Mouse (Mus musculus) CH12.LX (cell line): ENCODE results near the gene Pitpnm3. TPM values are rescaled to one million over a fixed set of nuclear protein-coding genes. Genes with fewer than 3 reads are reported as not detected.

Experiments
- DNase-seq: peaks from one replicate; pipeline ENCODE4 v3.0.0-alpha.2; 2013; ENCODE audit errors: extremely low read depth
- H3K27ac ChIP-seq: 2 replicates; pipeline ENCODE4 v1.5.1; 2012; ENCODE audit warnings: low read depth, mild to moderate bottlenecking, control low read depth, moderate library complexity; ENCODE audit not compliant: insufficient read depth
- H3K27me3 ChIP-seq: replicated peaks from 2 replicates; pipeline ENCODE3; 2012; ENCODE audit warnings: inconsistent platforms
- H3K36me3 ChIP-seq, 2 experiments: replicated peaks in 1 of 2; 2 replicates each; pipeline versions ENCODE3 to v1.6.1; 2012; ENCODE audit warnings: inconsistent platforms in 1 of 2, low read length in 1 of 2, mild to moderate bottlenecking in 1 of 2, mixed read lengths in 1 of 2, moderate library complexity in 1 of 2; ENCODE audit not compliant: control insufficient read depth in 1 of 2, insufficient read depth in 1 of 2
- H3K4me1 ChIP-seq, 2 experiments: 2 replicates each; pipeline ENCODE4 v1.6.1; 2012; ENCODE audit warnings: inconsistent platforms in 1 of 2, moderate library complexity in 1 of 2; ENCODE audit not compliant: insufficient read depth in 2 of 2, control insufficient read depth in 1 of 2
- H3K4me2 ChIP-seq: 2 replicates; pipeline ENCODE4 v1.6.1; 2012; ENCODE audit warnings: low read depth, mild to moderate bottlenecking, control low read depth; ENCODE audit not compliant: poor library complexity, insufficient read depth, severe bottlenecking
- H3K4me3 ChIP-seq, 3 experiments: fragments of 150-350 bp in 1 of 3; sonication (generic) in 1 of 3; replicated peaks in 1 of 3; 2 replicates each; pipeline versions ENCODE3 to v1.5.1; 2011 to 2012; ENCODE audit warnings: low read depth in 2 of 3, low read length in 2 of 3, mild to moderate bottlenecking in 2 of 3, moderate library complexity in 2 of 3, control low read depth in 1 of 3, improper control_type of control experiment in 1 of 3, inconsistent platforms in 1 of 3, mixed read lengths in 1 of 3; ENCODE audit not compliant: poor library complexity in 1 of 3
- H3K79me2 ChIP-seq: replicated peaks from 2 replicates; pipeline ENCODE4 v1.6.1; 2012; ENCODE audit warnings: mild to moderate bottlenecking, moderate library complexity; ENCODE audit not compliant: control insufficient read depth, poor library complexity, insufficient read depth, severe bottlenecking; ENCODE audit errors: extremely low read depth
- H3K9ac ChIP-seq: 2 replicates; pipeline ENCODE4 v1.6.1; 2012; ENCODE audit warnings: low read depth, mild to moderate bottlenecking, control low read depth, moderate library complexity; ENCODE audit not compliant: insufficient read depth
- H3K9me3 ChIP-seq: replicated peaks from 2 replicates; pipeline ENCODE3; 2012; ENCODE audit warnings: low read length, inconsistent platforms, mixed read lengths
- BHLHE40 ChIP-seq: IDR thresholded peaks from 2 replicates; pipeline ENCODE4 v1.6.1; 2011; ENCODE audit warnings: mild to moderate bottlenecking, low read depth, low read length, improper control_type of control experiment
- ELF1 ChIP-seq: IDR thresholded peaks from 2 replicates; pipeline ENCODE4 v1.6.1; 2014; ENCODE audit warnings: low read depth, mild to moderate bottlenecking, inconsistent platforms, low read length, improper control_type of control experiment
- EP300 ChIP-seq: IDR thresholded peaks from 2 replicates; pipeline ENCODE4 v1.6.1; 2011; ENCODE audit warnings: low read length, improper control_type of control experiment
- ETS1 ChIP-seq: conservative IDR thresholded peaks from 2 replicates; pipeline ENCODE4 v1.6.1; 2012; ENCODE audit warnings: low read depth, mild to moderate bottlenecking, inconsistent platforms, low read length, improper control_type of control experiment, moderate library complexity
- GABPA ChIP-seq: IDR thresholded peaks from 2 replicates; pipeline ENCODE4 v1.6.1; 2012; ENCODE audit warnings: low read depth, low read length, improper control_type of control experiment, inconsistent platforms; ENCODE audit not compliant: insufficient replicate concordance
- HCFC1 ChIP-seq: IDR thresholded peaks from 2 replicates; pipeline ENCODE4 v1.6.1; 2012; ENCODE audit warnings: low read depth, mild to moderate bottlenecking, inconsistent platforms, low read length, improper control_type of control experiment
- JUN ChIP-seq: IDR thresholded peaks from 2 replicates; pipeline ENCODE4 v1.6.1; 2011; ENCODE audit warnings: low read depth, mild to moderate bottlenecking, low read length, improper control_type of control experiment, moderate library complexity; ENCODE audit not compliant: insufficient read depth
- MAX ChIP-seq: IDR thresholded peaks from 2 replicates; pipeline ENCODE4 v1.6.1; 2011; ENCODE audit warnings: low read length, improper control_type of control experiment
- NRF1 ChIP-seq: IDR thresholded peaks from 2 replicates; pipeline ENCODE4 v1.6.1; 2014; ENCODE audit warnings: low read depth, mild to moderate bottlenecking, inconsistent platforms, low read length, improper control_type of control experiment, moderate library complexity
- POLR2A ChIP-seq: IDR thresholded peaks from 2 replicates; pipeline ENCODE4 v1.6.1; 2011; ENCODE audit warnings: low read depth, mild to moderate bottlenecking, improper control_type of control experiment, low read length
- USF1 ChIP-seq: IDR thresholded peaks from 2 replicates; pipeline ENCODE4 v1.6.1; 2014; ENCODE audit warnings: low read depth, mild to moderate bottlenecking, inconsistent platforms, low read length, improper control_type of control experiment
- ZMIZ1 ChIP-seq: IDR thresholded peaks from 2 replicates; pipeline ENCODE4 v1.6.1; 2012; ENCODE audit warnings: low read depth, mild to moderate bottlenecking, inconsistent platforms, low read length, improper control_type of control experiment
- ZNF384 ChIP-seq: IDR thresholded peaks from 2 replicates; pipeline ENCODE4 v1.6.1; 2012; ENCODE audit warnings: low read depth, low read length, improper control_type of control experiment, inconsistent platforms
- dilution Hi-C: fragments of 300-500 bp; cut with MboI; formaldehyde crosslinking; loops from 2 replicates; pipeline ENCODE4 v1.14.3; 2020; ENCODE audit warnings: low sequenced_read_pairs; ENCODE audit not compliant: extremely low pct_unique_long_range_greater_than_20kb, extremely low pct_ligation_motif_present
- in situ Hi-C: fragments of 300-500 bp; cut with MboI; formaldehyde crosslinking; loops from 3 replicates; pipeline ENCODE4 v1.14.3; 2019; ENCODE audit warnings: low sequenced_read_pairs, low pct_ligation_motif_present, low pct_unique_long_range_greater_than_20kb, mixed read lengths
- polyA plus RNA-seq: library from polyadenylated mRNA; unstranded; fragments of >175 nt; gene quantifications from 2 replicates; pipeline ENCODE4 v1.2.1, GENCODE M21; 2012; ENCODE audit warnings: low read depth; ENCODE audit not compliant: insufficient read length
- total RNA-seq, 2 experiments: library from RNA; depleted of rRNA; stranded (reverse); fragments of 300-350 nt in 1 of 2; fragments of >200 nt in 1 of 2; gene quantifications; 2 replicates each; pipeline ENCODE4 v1.2.3; 2012 to 2014

The Pitpnm3 gene
- total and polyA plus RNA-seq, 3 experiments = 0.08 to 0.59 (median 0.31) TPM

- Histone ChIP-seq H3K27me3 (no peaks in the 10 kb centered on the region), H3K4me3 (no peak overlapping the region), H3K9ac (no peak overlapping the region), H3K36me3 (peaks cover 30 to 83% of the 10 kb centered on the region in 2 experiments), H3K4me1 (peaks cover 0 to 8% of the 10 kb centered on the region in 2 experiments; a peak in 2 of 4 replicates), H3K4me2 (no peak overlapping the region), H3K27ac (no peak overlapping the region), H3K9me3 (no peaks in the 10 kb centered on the region), H3K79me2 (no peaks in the 10 kb centered on the region)
- no peak for DNase-seq
- TF ChIP-seq ETS1 (no peak), GABPA (no peak)
- in situ Hi-C loops (no loop called here), dilution Hi-C loops (no loop called here)
Observed at GRCm38 (mm10) chr11:72155981-72156428, 20.4 kb upstream of the Pitpnm3 start.

- no peak for DNase-seq
- no peak overlapping the region for H3K9ac ChIP-seq
- H3K27me3 ChIP-seq = no peaks in the 10 kb centered on the region
- TF ChIP-seq USF1 = no peak
- TF ChIP-seq BHLHE40 = no peak
- no peak for TF ChIP-seq EP300
- TF ChIP-seq ZNF384 = no peak
- no peak for TF ChIP-seq ETS1
- TF ChIP-seq NRF1 = no peak
- TF ChIP-seq ELF1 = no peak
- TF ChIP-seq HCFC1 = no peak
- no peak for TF ChIP-seq POLR2A
- TF ChIP-seq ZMIZ1 = no peak
- no peak for TF ChIP-seq MAX
- no peak for TF ChIP-seq JUN
- TF ChIP-seq, all 38 proteins: peak for 0
- H3K4me1 ChIP-seq = peaks cover 0 to 8% of the 10 kb centered on the region in 2 experiments; a peak in 2 of 4 replicates
- H3K9me3 ChIP-seq = no peaks in the 10 kb centered on the region
- no peak overlapping the region for H3K4me3 ChIP-seq
- H3K4me2 ChIP-seq = no peak overlapping the region
- H3K27ac ChIP-seq = no peak overlapping the region
- in situ Hi-C loops = no loop called here
- dilution Hi-C loops = no loop called here
- no peaks in the 10 kb centered on the region for H3K79me2 ChIP-seq
- peaks cover 30 to 78% of the 10 kb centered on the region in 2 experiments for H3K36me3 ChIP-seq
Observed at GRCm38 (mm10) chr11:72155186-72155980, 19.8 kb upstream of the Pitpnm3 start.
